21 mouse cellular contexts compared by ENCODE assay signal in the genomic region with DNA sequence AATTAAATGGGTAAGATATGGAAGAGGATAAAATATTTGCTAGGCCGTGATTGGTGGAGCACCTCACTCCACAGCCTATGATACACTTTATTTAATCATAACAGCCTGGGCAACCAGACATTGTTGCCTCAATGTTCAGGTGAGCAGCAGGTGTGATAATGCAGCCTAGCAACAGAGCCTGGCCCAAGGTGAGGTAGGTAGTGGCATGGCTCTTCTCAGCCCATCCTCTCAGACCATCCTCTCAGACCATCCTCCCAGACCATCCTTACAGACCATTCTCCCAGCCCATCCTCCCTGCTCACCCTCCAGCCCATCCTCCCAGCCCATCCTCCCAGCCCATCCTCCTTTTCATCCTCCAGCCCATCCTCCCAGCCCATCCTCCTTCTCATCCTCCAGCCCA.
"Had no signal": no experiment of that assay in that cellular context is flagged by ENCODE, and none has a peak within 500 bp of the region (broad histone marks: within the 10 kb centered on the region; RNA-seq: fewer than 3 reads in every experiment).

No protein-coding gene starts in this region.

- DNase-seq: gastrocnemius, postnatal 14 days; gastrocnemius, postnatal 36 days; heart, adult 18-20 months; kidney, adult 11 months; kidney, adult 2 months; kidney, adult 9 months; kidney, postnatal 14 days; kidney, postnatal 36 days; layer of hippocampus, adult 9-11 months; layer of hippocampus, postnatal 36 days; left cerebral cortex, postnatal 4 days had no signal

- H3K27ac ChIP-seq: heart, embryonic 13.5 days; heart, embryonic 15.5 days; hindbrain, embryonic 13.5 days; hindbrain, embryonic 15.5 days; hindbrain, postnatal 0 days; kidney, embryonic 15.5 days; kidney, postnatal 0 days; limb, embryonic 13.5 days; limb, embryonic 15.5 days; liver, embryonic 12.5 days had no signal

- H3K4me3 ChIP-seq: heart, embryonic 13.5 days; heart, embryonic 15.5 days; hindbrain, embryonic 13.5 days; hindbrain, embryonic 15.5 days; kidney, embryonic 15.5 days; limb, embryonic 13.5 days; limb, embryonic 15.5 days; liver, embryonic 12.5 days had no signal

- H3K36me3 ChIP-seq: heart, embryonic 13.5 days; heart, embryonic 15.5 days; hindbrain, embryonic 13.5 days; hindbrain, embryonic 15.5 days; kidney, embryonic 15.5 days; limb, embryonic 13.5 days; limb, embryonic 15.5 days; liver, embryonic 12.5 days had no signal

- H3K27me3 ChIP-seq: heart, embryonic 13.5 days; heart, embryonic 15.5 days; hindbrain, embryonic 13.5 days; hindbrain, embryonic 15.5 days; kidney, embryonic 15.5 days; limb, embryonic 13.5 days; limb, embryonic 15.5 days had no signal

- H3K4me1 ChIP-seq: hindbrain, embryonic 15.5 days; liver, embryonic 12.5 days had no signal

- H3K9me3 ChIP-seq: heart, embryonic 13.5 days; heart, embryonic 15.5 days; hindbrain, embryonic 13.5 days; hindbrain, embryonic 15.5 days; kidney, embryonic 15.5 days; limb, embryonic 13.5 days; limb, embryonic 15.5 days; liver, embryonic 12.5 days had no signal
